Mouse (Mus musculus) thymus, postnatal 25 days (tissue): ENCODE measurements around the gene Magi2.
A peak's percentile ranks its signal among the peaks of the same experiment; 100 is the strongest.
"Not testable (repeated sequence)": the region's sequence is repeated elsewhere in the genome, so short reads cannot be mapped to it uniquely, and the experiment has no call there.

Experiments used
- DNase-seq: peaks from one replicate; pipeline ENCODE4 v3.0.0; 2022

Magi2 gene

GRCm38 (mm10) chr5:20432148-20432813, 1205.4 kb downstream of the Magi2 start:
- DNase-seq: no peak

GRCm38 (mm10) chr5:20446471-20447174, 1219.8 kb downstream of the Magi2 start:
- DNase-seq: no peak

GRCm38 (mm10) chr5:20456106-20456505, 1229.3 kb downstream of the Magi2 start:
- no peak for DNase-seq

GRCm38 (mm10) chr5:20457742-20458510, 1231.1 kb downstream of the Magi2 start:
- no peak for DNase-seq

GRCm38 (mm10) chr5:20461709-20462108, 1234.9 kb downstream of the Magi2 start:
- DNase-seq: no peak

- no peak for DNase-seq
Observed at GRCm38 (mm10) chr5:20462376-20462775, 1235.5 kb downstream of the Magi2 start.

- no peak for DNase-seq
Observed at GRCm38 (mm10) chr5:20469721-20470120, 1242.9 kb downstream of the Magi2 start.

- peak; percentile 65 for DNase-seq
Observed at GRCm38 (mm10) chr5:20470466-20470865, 1243.6 kb downstream of the Magi2 start.

GRCm38 (mm10) chr5:20484505-20484904, 1257.7 kb downstream of the Magi2 start:
- DNase-seq: no peak

- DNase-seq: no peak
Observed at GRCm38 (mm10) chr5:20491911-20492310, 1265.1 kb downstream of the Magi2 start.

GRCm38 (mm10) chr5:20492679-20493078, 1265.8 kb downstream of the Magi2 start:
- DNase-seq: no peak

- no peak for DNase-seq
Observed at GRCm38 (mm10) chr5:20494010-20494409, 1267.2 kb downstream of the Magi2 start.

- peak; percentile 50 for DNase-seq
Observed at GRCm38 (mm10) chr5:20496924-20497323, 1270.1 kb downstream of the Magi2 start.

- no peak for DNase-seq
Observed at GRCm38 (mm10) chr5:20499031-20499600, 1272.3 kb downstream of the Magi2 start.

GRCm38 (mm10) chr5:20508609-20509008, 1281.8 kb downstream of the Magi2 start:
- DNase-seq: no peak

- DNase-seq: no peak
Observed at GRCm38 (mm10) chr5:20509606-20510005, 1282.8 kb downstream of the Magi2 start.

- no peak for DNase-seq
Observed at GRCm38 (mm10) chr5:20512377-20513126, 1285.7 kb downstream of the Magi2 start.

- DNase-seq: no peak
Observed at GRCm38 (mm10) chr5:20521639-20522038, 1294.8 kb downstream of the Magi2 start.

- DNase-seq: no peak
Observed at GRCm38 (mm10) chr5:20522047-20522446, 1295.2 kb downstream of the Magi2 start.

GRCm38 (mm10) chr5:20523776-20524175, 1296.9 kb downstream of the Magi2 start:
- DNase-seq: no peak

- DNase-seq: not testable (repeated sequence)
Observed at GRCm38 (mm10) chr5:20526588-20526987, 1299.8 kb downstream of the Magi2 start.

GRCm38 (mm10) chr5:20536544-20536943, 1309.7 kb downstream of the Magi2 start:
- DNase-seq: no peak
